Mouse (Mus musculus) liver, adult 2 months (tissue): Measurements from ENCODE around the gene C2cd4a.

ENCODE experiments used
- CTCF ChIP-seq: fragments of 200-500 bp; IDR thresholded peaks from 2 replicates; pipeline ENCODE4 v1.5.1; 2011; ENCODE audit warnings: low read depth, low read length, control low read depth
- POLR2A ChIP-seq: fragments of 200-500 bp; IDR thresholded peaks from 2 replicates; pipeline ENCODE4 v1.6.1; 2011; ENCODE audit warnings: low read length, control low read depth; ENCODE audit not compliant: insufficient read depth; ENCODE audit errors: extremely low read depth

DNA sequence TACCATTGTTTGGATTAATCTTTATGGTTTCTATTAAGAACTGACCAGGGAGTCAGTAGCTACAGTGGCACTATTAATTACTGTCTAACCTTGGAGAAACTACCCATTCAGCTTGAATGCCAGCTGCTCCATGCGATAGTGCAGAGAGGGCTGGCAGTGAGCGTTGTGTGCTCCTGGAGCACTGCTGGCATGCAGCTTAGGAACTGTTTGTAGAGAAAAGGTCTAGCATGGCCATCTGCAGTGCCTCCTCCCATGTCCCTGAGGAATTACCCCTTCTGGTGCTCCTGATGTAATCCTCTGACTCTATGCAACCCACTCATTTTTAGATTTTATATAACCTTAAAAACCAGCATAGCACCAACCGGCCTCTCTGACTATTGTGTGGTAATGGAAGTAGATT, 15.5 kb upstream of the C2cd4a start:
- TF ChIP-seq CTCF (no peak), POLR2A (no peak)
